Mouse (Mus musculus) right cerebral cortex, adult 18-20 months (tissue): ENCODE measurements around the gene Pinlyp.

Source experiments
- DNase-seq: peaks from one replicate; pipeline ENCODE4 v3.0.0; 2022; ENCODE audit warnings: mixed read lengths

Gene Pinlyp

DNA sequence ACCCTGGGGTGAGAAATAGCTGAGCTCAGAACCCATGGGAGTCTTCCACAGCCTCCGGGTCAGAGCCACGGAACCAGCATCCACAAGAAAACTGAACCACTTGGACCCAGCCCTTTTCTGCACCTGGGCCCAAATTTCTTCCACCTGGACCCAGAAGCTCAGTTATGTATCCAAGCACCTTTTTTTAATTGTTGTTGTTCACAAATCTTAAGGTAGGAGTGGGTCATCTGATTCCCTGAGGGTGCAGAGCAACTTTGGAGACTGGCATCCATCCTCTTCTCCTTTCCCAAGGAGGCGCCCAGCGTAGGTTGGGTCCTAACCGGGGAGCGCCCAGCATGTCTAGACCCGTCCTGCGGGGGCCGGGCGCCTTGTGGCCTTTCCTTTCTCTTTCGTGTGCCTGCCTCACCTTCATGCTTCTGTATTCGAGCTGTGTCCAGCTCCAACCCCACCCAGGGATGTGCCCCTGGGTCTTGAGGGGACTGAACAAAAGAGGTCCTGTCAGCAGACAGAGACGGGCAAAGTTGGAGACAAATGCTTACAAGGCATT, at the start of gene Pinlyp, which contains the start of gene Xrcc1:
Pinlyp (minus strand) TSS at position 51 of the 547 bp plus-strand sequence.
Xrcc1 (plus strand) TSS at position 222 of the 547 bp plus-strand sequence.
- no peak for DNase-seq

DNA sequence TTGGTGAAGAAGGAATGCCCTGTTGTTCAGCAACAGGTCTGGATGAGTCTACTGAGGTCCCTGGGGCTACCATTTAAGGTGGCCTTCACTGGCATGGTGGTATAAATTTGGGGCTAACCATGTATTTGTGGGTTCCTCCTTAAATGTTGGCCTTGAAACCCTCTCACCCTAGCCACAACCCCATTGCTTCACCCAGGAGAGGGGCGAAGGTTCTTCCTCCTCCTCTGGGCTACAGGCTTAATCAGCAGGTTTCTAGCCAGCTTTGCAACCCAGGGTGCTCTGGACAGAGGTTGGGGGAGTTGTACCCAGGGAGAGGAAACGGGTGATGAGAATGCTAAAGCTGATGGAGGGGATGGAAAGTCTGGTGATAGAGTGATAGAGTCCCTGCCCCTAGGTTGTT, 49.5 kb upstream of the Pinlyp start:
- no peak for DNase-seq

DNA sequence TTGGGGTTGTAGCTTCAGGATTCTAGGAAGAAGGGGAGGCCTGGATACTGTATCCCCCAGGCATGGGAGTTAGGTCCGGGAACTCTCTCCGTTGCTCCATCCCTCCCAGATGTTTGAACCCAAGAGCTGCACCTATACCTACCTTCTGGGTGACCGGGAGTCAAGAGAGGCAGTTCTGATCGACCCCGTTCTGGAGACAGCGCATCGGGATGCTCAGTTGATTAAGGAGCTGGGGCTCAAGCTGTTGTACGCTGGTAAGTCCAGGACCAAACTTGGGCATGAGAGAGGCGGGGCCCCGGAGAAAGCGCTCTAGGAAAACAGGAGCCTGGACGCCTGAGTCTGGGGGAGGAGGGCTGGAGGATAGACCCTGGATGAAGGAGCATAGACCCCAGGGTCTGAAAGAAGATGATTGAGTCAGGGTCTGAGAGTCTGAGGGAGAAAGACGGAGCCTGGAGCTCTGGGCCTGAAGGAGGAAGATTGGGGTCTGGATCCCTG, 48.4 kb upstream of the Pinlyp start:
- no peak for DNase-seq

DNA sequence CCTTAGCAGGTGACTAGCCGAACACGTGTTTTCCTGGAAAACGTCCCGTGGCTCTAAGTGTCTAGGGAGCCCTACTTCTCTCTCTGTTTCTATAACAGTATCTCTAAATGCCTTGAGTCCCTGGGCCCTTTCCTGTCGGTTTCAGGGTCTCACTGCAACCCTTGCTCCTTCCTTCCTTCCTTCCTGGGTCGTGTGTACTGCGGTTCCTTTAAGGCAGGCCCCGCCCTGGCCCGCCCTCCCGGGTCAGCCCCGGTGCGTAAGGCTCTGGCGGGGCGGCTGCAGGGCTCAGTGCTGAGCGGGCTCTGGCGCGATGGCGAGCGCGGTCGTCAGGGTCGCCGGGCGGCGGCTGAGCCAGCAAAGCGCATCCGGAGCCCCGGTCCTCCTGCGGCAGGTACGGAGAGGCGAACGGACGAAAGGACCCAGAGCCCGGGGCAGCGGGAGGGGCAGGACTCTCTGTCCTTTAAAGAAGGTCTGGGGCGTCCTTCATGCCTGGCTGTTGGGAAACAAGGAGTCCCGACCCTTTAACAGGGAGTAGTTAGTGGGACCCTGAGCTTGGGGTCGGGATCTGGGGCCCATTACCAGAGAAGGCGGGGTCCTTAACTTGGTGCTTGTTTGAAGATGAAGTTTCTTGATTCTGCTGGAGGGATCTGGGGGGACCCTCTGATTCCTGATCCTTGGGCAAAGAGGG, 47.8 kb upstream of the Pinlyp start:
- peak; percentile 71 for DNase-seq

DNA sequence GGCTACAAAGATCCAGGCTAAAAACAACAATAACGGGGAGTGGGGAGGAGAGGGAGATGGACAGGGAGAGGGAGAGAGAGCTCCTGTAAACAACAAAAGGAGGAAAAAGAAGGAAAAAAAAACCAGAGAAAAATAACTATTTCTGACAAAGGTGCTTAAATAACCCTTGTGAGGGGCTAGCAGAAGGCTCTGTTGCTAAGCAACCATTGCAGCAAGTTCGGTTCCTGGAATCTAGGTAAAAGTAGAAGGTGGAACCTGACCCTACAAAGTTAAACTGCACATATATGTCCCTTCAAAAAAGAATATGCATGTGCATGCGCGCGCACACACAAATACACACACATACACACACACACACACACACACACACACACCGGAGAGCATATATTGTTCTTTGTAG, 46.9 kb upstream of the Pinlyp start:
- no peak for DNase-seq

DNA sequence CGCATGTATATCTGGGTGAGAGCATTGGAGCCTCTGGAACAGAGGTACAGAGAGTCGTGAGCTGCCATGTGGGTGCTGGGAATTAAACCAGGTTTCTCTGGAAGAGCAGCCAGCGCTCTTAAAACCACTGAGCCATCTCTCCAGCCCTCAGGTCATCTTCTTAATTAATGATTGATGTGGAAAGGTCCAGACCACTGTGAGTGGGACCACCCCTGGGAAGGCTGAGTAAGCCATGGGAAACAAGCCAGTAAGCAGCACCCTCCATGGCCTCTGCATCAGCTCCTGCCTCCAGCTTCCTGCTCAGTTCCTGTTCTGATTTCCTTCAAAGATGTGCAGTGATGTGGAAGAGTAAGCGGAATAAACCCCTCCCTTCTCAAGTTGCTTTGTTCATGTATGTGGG, 46.2 kb upstream of the Pinlyp start:
- no peak for DNase-seq

DNA sequence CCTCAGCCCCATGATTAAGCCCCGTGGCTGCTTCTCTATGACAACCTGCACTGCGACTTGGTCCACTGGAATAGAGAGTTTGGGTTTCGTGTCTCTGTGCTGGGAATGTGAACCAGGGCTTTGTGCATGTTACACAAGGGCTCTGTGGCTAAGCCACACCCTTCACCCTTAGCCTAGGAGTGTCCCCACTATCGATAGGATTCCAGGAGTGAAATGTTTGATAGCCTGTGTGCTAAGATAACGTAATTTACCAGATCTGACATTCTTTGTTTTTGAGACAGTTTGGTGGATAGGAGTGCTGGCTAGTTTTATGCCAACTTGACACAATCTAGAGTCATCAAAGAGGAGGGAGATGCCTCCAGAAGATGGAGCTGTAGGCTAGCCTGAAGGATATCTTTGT, 45.8 kb upstream of the Pinlyp start:
- DNase-seq, result no peak

DNA sequence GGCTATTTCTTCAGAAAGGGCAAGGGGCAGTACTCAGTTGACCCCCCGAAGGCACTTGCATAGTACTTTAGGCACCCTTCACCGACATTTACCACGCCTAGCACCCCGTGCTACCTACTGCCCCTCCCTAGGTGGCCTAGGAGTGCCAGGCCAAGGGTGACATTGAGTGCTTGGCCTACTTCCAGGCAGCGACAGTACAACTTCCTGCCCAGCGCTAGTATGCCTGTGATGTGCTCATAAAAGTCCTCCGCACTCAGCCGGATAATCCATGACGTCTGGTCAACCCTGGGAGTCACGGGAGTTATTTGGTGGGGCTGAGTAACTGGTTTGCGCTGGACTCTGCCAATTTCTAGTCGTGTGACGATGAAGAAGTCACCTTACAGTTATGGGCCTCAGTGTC, 42.4 kb upstream of the Pinlyp start:
- DNase-seq, result no peak

DNA sequence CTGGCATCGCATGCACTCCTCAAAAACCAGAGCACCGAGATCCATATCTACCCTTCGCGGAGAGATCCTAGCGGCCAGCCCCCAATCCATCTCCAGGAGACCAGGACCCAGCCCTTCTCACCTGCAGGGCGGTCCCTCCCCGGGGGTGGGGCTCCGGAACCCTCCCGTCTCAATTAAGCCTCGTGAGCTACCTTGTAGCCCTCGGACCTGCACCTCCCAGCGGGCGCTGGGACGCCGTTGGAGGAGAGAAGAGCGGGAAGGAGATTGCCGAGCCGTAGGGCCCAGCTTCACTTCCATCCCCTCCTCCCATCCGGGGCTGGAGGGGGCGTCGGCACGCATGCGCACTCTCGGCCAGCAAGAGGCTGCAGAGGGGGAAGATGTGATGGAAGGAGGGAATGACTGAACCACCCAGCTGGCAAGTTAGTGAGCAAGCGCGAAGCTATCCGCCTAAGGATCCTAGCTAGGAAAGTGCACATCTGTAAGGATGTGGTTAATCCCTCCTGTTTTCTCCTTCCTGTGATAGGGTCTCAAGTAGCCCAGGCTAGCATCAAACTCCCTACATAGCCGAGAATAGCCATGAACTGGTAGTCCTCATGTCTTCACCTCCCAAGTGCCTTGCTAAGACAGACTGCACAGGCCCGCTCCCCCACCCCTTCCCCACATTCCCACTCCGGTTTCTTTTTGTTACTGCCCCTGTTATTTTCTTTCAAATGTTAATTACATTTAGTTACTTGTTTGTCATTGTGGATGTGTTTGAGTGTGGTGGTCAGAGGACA, 41.6 kb upstream of the Pinlyp start, which contains the start of the genes Ethe1 and Zfp575:
Ethe1 (plus strand) TSS at position 214 of the 776 bp plus-strand sequence.
Zfp575 (minus strand) TSS at position 312 of the 776 bp plus-strand sequence.
- DNase-seq, result peak; percentile 89

DNA sequence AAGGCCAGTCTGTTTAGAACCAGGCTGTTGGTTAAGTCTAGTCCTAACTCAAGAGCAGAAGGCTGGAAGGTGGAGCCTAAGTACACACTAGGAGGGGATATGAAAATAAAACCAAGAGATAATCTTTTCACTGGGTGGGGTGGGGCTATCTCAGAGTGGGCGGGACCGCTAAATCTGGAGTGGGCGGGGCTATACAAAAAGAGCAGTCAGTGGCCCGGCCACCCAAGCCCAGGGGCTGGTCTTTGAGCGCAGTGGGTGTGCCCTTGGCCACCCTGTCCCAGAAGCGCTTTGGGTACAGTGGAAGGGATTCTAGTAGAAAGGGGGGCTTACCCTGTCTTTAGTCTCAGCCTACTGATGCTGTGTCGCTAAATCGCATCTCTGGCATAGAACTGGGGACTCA, 40.9 kb upstream of the Pinlyp start:
- DNase-seq, result no peak

DNA sequence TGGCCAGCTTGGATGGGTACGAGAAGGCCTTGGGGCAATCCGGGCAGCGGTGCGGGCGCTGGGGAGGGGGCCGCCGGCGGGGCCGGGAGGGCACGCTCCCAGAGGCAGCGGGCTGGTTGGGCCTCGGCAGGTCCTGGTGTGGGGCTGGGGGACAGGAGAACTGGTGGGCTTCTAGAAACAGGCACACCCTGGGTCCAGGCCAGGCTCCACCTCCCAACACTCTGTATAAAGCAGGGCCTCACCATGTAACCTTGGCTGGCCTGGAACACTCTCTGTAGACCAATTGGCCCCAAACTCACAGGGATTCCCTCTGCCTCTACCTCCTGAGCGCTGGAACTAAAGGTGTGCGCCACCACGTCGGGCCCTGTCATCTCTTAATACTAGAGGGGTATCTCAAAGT, 40.1 kb upstream of the Pinlyp start:
- DNase-seq, result no peak

DNA sequence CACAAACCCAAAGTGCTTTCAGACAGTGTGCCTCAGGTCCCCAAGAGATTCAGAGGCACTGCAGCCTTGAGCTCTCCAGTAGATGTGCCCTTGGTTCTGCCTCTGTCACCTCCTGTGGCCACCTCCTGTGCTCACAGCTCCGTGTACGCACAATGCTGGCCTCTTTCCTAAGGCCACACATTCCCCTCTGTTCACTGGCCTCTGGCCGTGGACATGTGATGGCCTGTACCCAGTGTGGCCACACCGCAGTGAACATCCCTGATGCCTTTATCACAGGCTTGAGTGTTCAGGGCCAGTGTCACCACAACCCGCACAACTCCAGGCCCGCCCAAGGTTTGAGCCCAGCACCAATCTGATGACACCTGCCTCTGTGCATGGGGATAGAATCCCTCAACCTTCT, 39.0 kb upstream of the Pinlyp start:
- no peak for DNase-seq

DNA sequence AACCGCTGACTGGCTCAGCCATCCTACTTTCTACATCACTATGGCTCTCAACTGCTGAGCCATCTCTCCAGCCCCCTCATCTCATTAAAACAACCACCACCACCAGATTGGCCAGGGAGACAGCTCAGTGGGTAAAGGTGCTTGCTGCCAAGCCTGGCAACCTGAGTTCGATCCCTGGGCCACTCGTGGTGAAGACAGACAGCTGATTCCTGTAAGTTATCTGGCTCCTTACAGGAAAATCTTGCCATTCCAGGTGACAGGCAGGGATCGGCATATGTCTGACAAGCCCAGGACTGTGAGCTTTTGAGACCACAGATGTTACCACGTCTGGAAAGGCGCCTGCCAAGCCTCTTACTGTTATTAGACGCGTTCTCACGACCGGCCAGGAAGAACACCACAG, 31.9 kb upstream of the Pinlyp start:
- DNase-seq, result no peak

DNA sequence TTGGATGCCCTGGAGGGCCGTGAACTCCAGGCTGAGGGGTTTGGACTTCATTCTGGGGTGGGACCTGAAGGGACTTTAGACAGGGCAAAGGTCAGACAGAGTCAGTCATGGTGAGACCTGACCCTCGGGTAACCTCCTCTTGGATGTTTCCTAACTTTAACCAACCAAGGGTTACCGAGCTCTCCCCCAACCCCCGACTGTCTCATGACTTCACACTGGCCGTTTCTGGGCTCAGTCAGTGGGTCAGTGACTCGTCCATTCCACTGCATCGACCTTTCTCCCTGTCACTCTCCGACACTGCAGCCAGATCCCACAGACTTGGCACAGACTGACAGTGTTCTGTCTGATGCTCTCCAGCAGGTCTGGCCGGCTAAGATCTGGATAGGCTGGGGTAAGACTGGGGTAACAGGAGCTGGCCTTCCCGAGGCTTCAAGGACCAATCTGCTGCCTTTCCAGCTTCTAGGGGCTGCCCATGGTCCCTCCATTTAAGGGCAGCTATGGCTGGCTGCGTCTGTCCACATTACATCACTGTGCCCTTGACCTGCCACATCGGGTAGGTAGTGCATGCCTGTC, 28.4 kb upstream of the Pinlyp start:
- DNase-seq, result no peak

DNA sequence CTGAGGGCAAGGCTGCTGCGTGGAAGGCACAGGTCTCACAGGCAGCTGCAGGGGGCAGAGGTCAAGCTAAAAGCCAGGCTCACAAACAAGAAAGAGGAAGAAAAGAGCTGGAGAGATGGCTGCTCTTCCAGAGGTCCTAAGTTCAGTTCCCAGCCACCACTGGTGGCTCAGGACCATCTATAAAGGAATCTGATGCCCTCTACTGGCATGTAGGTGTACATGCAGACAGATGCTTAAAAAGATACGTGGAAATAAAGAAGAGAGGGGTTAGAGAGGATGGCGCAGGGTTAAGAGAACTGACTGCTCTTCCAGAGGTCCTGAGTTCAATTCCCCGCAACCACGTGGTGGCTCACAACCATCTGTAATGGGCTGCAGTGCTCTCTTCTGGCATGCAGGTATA, 26.5 kb upstream of the Pinlyp start:
- DNase-seq, result no peak

DNA sequence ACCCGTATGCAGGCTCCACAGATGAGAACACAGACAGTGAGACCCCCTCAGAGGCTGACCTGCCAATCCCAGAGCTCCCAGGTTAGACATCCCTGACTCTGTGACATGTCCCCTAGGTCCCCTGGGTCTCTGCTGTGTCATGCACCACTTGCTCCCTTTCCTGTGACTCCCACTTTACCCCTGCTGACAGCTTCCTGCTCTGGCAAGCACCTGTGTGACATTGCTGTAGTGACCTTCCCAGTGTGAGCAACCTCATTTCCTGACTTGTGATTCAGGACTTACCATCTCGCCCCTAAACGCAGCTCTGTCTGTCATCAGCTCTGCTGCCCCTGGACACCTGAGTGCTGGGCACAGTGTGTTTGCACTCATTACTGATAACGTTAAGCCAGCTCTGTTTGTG, 25.2 kb upstream of the Pinlyp start:
- DNase-seq, result no peak

DNA sequence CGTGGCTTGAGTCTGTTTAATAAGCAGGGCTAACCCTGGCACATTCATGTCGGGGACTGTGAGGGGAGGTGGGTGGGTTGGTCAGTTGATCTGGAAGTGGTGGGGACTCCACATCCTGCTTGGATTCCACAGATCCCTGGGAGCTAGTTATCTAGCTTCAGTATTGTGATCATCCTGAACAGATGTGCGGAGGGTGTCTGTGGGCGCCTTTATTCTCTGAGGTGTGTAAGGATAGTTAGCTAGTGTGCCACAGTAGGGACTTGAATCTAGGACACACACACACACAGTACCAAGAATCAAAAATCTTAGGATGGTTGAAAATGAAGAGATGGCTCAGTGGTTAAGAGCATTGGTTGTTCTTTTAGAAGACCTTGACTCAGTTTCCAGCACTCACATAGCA, 22.6 kb upstream of the Pinlyp start:
- DNase-seq, result peak; percentile 43

DNA sequence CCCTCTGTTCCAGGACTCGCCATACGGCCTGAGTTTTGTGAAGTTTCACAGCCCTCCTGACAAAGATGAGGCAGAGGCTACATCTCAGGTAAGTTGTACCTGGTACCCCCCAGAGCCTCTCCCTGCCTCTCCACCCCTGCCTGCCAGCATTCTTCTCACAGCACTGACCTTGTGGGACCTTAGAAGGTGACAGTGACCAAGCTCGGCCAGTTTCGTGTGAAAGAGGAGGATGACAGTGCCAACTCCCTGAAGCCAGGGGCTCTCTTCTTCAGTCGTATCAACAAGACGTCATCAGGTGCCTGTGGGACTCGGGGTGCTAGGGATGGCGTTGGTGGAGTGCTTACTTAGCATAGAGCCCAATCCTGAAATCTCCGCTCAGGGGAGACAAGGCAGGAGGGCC, 20.3 kb upstream of the Pinlyp start:
- no peak for DNase-seq

DNA sequence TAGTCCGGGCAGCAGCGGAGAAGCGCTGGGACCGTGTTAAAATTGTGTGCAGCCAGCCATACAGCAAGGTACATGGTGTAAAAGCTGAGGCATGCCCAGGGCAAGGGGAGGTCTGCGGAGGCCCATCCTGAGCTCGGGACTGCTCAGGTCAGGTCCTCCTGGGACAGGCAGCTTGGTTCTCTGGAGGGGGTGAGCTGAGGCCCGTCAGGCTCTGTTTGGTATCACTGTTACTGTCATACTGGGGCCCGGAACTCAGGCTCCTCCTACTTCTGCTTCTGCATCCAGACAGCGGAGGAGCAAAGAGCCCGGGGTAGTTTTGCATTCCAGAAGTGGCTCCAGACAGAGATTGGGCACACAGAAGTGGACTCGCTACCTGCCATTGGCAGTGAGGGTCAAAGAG, 19.7 kb upstream of the Pinlyp start:
- DNase-seq, result no peak

DNA sequence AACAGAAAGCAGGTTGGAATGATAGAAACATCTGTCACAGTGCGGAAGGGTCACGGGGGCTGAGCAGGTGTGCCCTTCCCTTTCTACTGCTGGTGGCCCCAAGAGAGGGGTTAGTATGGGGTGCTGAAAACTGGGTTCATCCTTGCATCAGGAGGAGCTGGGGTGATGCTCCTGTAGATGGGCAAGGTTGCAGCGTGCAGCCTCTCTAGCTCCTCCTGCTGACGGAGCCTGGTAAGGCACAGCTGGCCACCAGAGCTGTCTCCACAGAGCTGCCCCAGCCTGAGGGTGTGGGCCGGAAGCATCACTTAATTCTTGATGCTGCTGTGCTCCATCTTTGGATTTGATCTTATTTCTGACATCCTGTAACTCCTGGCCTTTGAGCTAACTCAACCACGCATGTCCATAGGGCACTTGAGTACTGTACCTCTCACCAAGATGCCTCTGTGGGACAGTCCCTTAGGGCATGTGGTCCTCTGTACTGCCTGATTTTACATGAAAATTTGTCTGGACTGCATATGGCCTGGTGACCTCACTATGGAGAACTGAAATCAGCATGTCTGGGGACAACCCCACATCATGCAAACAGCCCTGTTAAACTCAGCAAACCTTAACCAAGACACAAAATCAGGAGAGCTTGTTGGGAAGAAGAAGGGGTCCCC, 18.8 kb upstream of the Pinlyp start:
- DNase-seq, result peak; percentile 53

DNA sequence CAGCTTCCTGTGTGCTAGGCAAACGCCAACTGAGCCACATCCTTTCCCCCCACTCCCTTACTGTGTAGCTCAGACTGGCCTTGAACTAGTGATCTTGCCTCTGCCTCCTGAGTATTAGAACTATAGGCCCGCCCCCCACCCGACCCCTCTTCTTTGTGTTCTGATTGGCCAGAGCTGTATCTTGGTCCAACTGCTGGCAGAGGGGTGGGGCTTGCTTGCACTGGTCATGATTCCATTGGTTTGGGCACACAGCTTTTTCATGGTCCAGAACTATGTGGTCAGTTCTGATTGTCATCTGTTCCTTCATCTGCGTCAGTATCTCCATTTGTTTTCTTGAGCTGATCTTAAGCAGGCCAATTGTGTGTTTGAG, 17.9 kb upstream of the Pinlyp start:
- no peak for DNase-seq

DNA sequence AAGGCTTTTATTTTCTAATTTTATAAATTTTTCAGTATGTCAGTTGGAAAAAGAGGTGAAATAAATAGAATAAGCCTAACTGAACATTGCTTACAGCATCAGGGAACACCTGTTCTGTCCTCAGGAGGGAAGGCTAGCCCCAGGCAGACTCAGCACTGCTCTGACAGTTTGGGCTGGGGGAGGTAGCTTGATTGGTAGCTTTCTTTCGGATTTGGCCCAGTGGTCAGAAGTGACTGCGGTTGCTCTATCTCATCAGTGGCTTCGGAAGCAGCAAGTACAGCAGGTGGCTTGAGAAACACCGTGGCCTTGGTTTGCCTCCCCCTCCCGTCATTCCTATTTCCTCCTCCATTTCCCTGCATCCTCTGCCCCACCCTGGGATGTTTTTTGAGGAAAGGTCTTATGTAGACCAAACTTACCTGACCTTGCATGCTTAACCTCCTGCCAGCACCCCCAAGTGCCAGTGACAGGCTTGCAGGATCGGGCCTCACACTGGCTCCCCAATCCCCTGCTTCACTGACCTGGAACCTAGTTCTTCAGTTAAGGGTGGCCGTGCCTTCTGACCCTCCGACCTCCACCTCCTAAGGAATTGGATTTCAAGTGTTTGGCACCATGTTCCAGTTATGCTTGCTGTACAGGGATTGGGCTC, 17.4 kb upstream of the Pinlyp start:
- no peak for DNase-seq

DNA sequence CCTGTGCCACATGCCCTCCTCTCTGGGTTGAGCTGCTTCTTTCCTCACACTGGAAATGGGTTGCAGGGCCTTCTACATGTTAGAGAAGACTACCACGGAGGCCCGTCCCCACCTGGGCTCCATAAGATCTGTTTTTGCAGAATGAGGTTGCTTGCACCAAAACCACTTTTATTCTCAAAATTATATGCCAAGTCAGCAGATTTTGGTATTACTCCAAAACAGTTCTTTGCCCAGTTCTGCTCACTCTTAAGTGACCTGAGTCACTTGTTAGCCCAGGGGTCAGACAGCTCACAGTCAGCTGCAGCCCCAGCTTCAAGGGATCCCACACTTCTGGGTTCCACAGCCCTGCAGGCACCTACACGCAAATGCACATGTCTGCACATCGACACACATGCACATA, 15.5 kb upstream of the Pinlyp start:
- no peak for DNase-seq
